8 mouse cellular contexts compared by ENCODE assay signal in genomic region chr14:72377224-72377623, GRCm38 (mm10).
A peak's percentile ranks its signal among the peaks of the same experiment; 100 is the strongest.
DNase-seq lines count a peak whose midpoint lies in the region; ATAC-seq and TF ChIP-seq lines count a peak whose summit lies in the region.
"Had no signal": no experiment of that assay in that cellular context is flagged by ENCODE, and none has a peak within 500 bp of the region (broad histone marks: within the 10 kb centered on the region; RNA-seq: fewer than 3 reads in every experiment).

No protein-coding gene starts in this region.

- no peaks in the 10 kb centered on the region for H3K4me1 ChIP-seq in intestine, embryonic 14.5 days (replicated peaks; ENCODE audit: control insufficient read depth, insufficient read depth, low read length)
- H3K4me1 ChIP-seq in intestine, embryonic 15.5 days (replicated peaks): no peaks in the 10 kb centered on the region
- no peaks in the 10 kb centered on the region for H3K4me1 ChIP-seq in small intestine, adult 2 months (ENCODE audit: control insufficient read depth, insufficient read depth, insufficient read length, low read length)
- H3K4me1 ChIP-seq: limb, embryonic 12.5 days had no signal

- H3K4me3 ChIP-seq in intestine, embryonic 14.5 days (ENCODE audit: low read depth, low read length): no peak overlapping the region
- H3K4me3 ChIP-seq in intestine, embryonic 15.5 days (replicated peaks): no peak overlapping the region
- H3K4me3 ChIP-seq in small intestine, adult 2 months (ENCODE audit: low read depth, low read length): no peak overlapping the region
- H3K4me3 ChIP-seq: limb, embryonic 12.5 days had no signal

- 8% methylated on average over 2 of the region's 2 CpGs for WGBS in intestine, embryonic 14.5 days
- 13% methylated on average over 2 of the region's 2 CpGs for WGBS in intestine, embryonic 15.5 days
- WGBS in small intestine, adult 2 months: 6% methylated on average over 2 of the region's 2 CpGs

- no peak overlapping the region for H3K27ac ChIP-seq in intestine, embryonic 14.5 days (ENCODE audit: low read depth)
- H3K27ac ChIP-seq in intestine, embryonic 15.5 days: no peak overlapping the region
- no peak overlapping the region for H3K27ac ChIP-seq in small intestine, adult 2 months (ENCODE audit: insufficient read depth, low read depth, low read length)
- H3K27ac ChIP-seq: limb, embryonic 12.5 days had no signal

- no peak for TF ChIP-seq POLR2A in small intestine, adult 2 months (IDR thresholded peaks at IDR 0.05; ENCODE audit: low read depth, low read length)

- H3K9ac ChIP-seq in intestine, embryonic 14.5 days (ENCODE audit: low read length): no peak overlapping the region
- H3K9ac ChIP-seq in intestine, embryonic 15.5 days: no peak overlapping the region
- H3K9ac ChIP-seq: limb, embryonic 12.5 days had no signal

- peak; percentile 69 for DNase-seq in intestine, embryonic 14.5 days (ENCODE audit: low spot score)
- DNase-seq in 3T3-L1 (ENCODE audit: low read depth, low spot score): peak; percentile 23
- peak; percentile 56 for DNase-seq in A20 (ENCODE audit: low read depth, low spot score)
- peak; percentile 16 for DNase-seq in c-Kit-positive CD71-positive TER-119-negative erythroid progenitor cells, embryonic 14.5 days (ENCODE audit: low read depth)
- peak; percentile 34 to 42 for DNase-seq in left cerebral cortex, postnatal 14 days (ENCODE audit: low spot score in 2 of 2)

- intact Hi-C loops in left cerebral cortex, postnatal 14 days (cut with DNase I): loop anchor here (2.0 kb wide), 2 partner anchors 138 to 722 kb away; no protein-coding TSS in a partner anchor

- ATAC-seq in intestine, embryonic 14.5 days (replicated peaks; ENCODE audit: low FRiP score, low TSS enrichment, low read depth): no peak
- no peak for ATAC-seq in intestine, embryonic 15.5 days

- H3K9me3 ChIP-seq in intestine, embryonic 14.5 days (ENCODE audit: control insufficient read depth, low read length): no peaks in the 10 kb centered on the region
- no peaks in the 10 kb centered on the region for H3K9me3 ChIP-seq in intestine, embryonic 15.5 days
- H3K9me3 ChIP-seq: limb, embryonic 12.5 days had no signal

- no peak overlapping the region for H3K4me2 ChIP-seq in intestine, embryonic 14.5 days (ENCODE audit: low read length)
- no peak overlapping the region for H3K4me2 ChIP-seq in intestine, embryonic 15.5 days (replicated peaks)
- H3K4me2 ChIP-seq: limb, embryonic 12.5 days had no signal

- TF ChIP-seq CTCF in small intestine, adult 2 months (IDR thresholded peaks at IDR 0.05; ENCODE audit: extremely low read depth, insufficient read length, insufficient replicate concordance, low read depth, low read length): peak; percentile 43; the same call in 1 of the 2 replicates

- H3K27me3 ChIP-seq in intestine, embryonic 14.5 days (replicated peaks; ENCODE audit: control insufficient read depth, insufficient read depth, low read length): no peaks in the 10 kb centered on the region
- no peaks in the 10 kb centered on the region for H3K27me3 ChIP-seq in intestine, embryonic 15.5 days (replicated peaks)
- no peaks in the 10 kb centered on the region for H3K27me3 ChIP-seq in small intestine, adult 2 months (ENCODE audit: control insufficient read depth, insufficient read depth, low read length)
- H3K27me3 ChIP-seq: limb, embryonic 12.5 days had no signal

- H3K36me3 ChIP-seq in intestine, embryonic 14.5 days (ENCODE audit: control insufficient read depth, insufficient read depth, low read length): no peaks in the 10 kb centered on the region
- no peaks in the 10 kb centered on the region for H3K36me3 ChIP-seq in intestine, embryonic 15.5 days
- no peaks in the 10 kb centered on the region for H3K36me3 ChIP-seq in small intestine, adult 2 months (ENCODE audit: control insufficient read depth, insufficient read depth, low read length)
- H3K36me3 ChIP-seq: limb, embryonic 12.5 days had no signal

Comparison
In these comparisons a context has a peak if more than half of its experiments do, and no peak if none do; other contexts are left out.
1. DNase-seq: peak in every context shown above with its lines; median percentile 69 in intestine, embryonic 14.5 days; 56 in A20; 38 in left cerebral cortex, postnatal 14 days; 23 in 3T3-L1; 16 in c-Kit-positive CD71-positive TER-119-negative erythroid progenitor cells, embryonic 14.5 days.